Mouse (Mus musculus): ENCODE measurements at regions not wholly inside any gene's neighbourhood (a gene's known extent, or its start where the extent isn't known, plus 50 kb on each side); places are given as distances from the start of the nearest gene placed in this dataset.

DNA sequence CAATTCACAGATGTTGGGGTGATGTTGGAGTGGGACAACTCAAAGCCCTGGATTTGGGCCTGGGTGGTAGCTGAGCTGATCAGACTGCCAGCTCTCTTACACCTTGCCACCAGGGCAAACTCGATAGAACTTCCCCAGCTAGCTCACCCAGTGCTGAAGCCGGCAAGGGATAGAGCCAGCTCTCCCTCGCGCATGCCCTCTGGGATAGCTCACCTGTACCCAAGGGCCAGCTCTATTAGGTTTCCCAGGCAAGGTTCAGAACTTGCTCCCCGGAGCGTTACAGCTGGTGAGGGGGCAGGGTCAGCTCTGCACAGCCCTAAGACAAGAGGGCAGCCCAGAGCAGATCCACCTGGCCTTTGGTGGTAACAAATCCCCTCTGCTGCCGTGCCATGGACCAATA lies 54.1 kb upstream of the 1700012A03Rik start:
- no peak for ATAC-seq (ENCODE audit: extremely low read depth, insufficient number of reproducible peaks, low FRiP score, poor library complexity, severe bottlenecking)

DNA sequence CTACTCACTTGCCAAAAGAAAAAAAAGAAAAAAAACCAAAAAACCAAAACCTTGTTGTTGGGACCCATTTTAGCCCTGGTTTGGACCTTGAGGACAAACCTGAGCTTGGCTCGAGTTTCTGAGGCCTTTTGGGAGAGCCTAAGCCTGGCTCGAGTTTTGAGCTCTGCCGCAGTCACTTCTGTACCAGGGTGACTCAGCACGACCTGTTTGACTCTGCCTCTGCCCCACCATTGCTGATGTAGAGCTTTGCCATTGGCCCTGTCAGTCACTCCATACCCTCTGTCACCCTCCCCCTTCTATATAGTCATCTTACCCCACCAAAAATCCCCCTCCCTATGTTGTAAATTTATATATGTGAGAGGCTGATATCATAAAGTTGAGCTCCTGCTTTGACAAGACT lies 54.8 kb upstream of the 1700012A03Rik start:
- ATAC-seq (ENCODE audit: extremely low read depth, insufficient number of reproducible peaks, low FRiP score, poor library complexity, severe bottlenecking): no peak

DNA sequence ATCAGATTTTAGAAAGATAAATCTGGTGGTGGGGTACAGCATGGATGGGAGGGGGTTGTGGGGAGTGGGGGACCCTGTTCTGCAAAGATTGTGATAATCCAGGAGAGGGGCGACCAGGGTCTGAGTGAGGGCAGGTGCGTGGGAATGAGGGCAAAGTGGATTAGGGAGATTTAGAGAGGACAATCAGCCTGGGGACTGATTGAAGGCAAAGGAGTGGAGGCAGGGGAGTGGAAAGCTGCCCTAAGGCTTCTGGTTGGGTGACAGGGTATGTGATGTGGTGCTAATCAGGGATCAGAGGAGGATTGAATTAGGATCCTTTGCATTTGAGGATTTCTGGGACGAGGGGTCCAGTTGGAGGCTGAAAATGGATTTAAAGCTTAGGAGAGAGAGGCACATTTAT lies 64.3 kb upstream of the 1700012A03Rik start:
- no peak for ATAC-seq (ENCODE audit: extremely low read depth, insufficient number of reproducible peaks, low FRiP score, poor library complexity, severe bottlenecking)

DNA sequence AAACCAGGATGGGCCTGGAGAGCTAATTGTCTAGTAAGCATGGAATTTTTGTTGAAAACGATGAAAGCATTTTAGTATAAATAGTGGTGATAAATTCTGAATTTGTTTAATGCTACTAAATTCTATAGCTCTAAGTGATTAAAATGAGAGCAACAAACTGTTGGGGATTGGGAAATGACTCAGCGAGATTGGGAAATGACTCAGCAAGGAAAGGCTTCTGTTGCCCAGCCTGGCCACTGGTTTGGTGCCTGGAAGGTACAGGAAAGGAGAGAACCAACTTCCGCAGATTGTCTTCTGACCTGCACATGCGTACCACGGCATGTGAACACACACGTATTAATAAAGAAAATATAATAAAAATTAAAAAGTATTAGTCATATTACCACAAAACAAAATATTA lies 73.3 kb upstream of the 1700012A03Rik start:
- no peak for ATAC-seq (ENCODE audit: extremely low read depth, insufficient number of reproducible peaks, low FRiP score, poor library complexity, severe bottlenecking)

DNA sequence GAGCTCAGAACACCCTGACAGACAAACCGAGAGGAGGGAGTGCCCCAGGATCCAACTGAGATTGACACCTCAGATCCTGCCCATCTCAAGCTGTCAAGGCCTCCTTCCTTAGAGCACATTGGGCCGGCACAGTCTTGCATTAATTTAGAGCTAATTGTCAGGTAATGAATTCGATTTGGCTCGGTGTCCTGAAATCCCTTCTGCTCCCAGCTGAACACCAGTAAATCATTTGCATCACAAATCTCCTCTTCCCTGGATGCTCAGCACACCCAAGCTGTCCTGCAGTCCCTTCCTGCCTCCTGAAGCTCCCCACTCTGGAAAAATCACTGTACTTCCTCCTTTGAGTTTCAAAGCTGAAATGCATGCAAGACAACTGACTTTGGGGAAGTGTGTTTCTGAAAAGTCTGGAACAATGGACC lies 102.0 kb upstream of the 1700012A03Rik start:
- ATAC-seq (ENCODE audit: extremely low read depth, insufficient number of reproducible peaks, low FRiP score, poor library complexity, severe bottlenecking): no peak

DNA sequence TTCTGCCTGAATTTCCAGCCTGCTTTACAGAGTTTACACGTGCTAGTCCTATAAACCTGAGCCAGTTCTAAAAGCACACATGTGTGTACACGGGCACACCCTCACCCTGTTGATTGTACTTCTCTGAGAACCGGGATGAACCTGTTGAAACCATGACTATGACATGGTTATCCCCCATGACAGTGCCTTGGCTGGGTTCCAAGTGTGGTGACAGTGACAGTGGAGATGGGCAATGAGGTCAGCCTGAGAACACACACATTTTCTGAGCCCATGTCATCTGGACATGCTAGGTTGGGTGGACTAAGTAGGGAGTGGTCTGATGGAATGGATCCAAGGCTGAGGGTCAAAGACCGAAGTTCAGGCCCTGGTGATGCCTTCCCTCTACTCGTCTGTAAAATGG lies 103.5 kb upstream of the 1700012A03Rik start:
- no peak for ATAC-seq (ENCODE audit: extremely low read depth, insufficient number of reproducible peaks, low FRiP score, poor library complexity, severe bottlenecking)

DNA sequence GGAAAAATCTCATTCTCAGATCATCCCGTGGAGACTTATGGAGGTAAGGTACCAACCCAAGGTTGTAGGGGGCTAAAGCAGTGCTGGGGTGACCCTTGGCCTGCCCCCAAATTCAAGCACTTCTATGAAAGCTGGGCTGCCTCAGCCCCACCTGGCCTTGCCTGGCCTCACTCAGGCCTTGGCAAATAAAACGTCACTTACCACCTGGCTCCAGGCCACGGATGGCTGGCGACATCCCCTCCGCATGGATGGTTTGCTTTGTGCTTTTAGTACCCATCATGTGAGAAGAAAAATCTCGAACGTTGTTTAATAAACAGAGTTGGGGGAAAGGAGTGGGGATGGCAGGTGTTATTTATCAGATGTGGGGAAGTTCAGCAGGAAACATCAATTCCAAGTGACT lies 104.7 kb upstream of the 1700012A03Rik start:
- no peak for ATAC-seq (ENCODE audit: extremely low read depth, insufficient number of reproducible peaks, low FRiP score, poor library complexity, severe bottlenecking)

DNA sequence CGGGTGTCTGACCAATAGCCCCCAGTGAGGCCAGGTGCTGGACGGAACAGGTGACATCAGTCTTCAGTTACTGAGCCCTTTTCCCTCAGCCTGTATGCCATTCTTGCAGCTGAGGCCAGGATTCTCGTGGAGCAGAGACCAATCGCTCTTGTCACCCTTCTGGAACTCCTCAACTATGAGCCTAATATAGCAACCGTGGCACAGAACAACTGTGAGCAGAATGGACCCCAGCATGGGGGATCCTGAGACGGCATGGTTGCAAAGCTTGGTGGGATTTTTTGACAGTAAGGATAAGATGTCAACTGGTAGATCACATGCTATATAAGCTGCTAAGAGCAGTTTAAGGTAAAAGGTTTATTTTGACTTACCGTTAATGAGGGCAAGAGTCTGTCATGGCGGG lies 105.5 kb upstream of the 1700012A03Rik start:
- ATAC-seq (ENCODE audit: extremely low read depth, insufficient number of reproducible peaks, low FRiP score, poor library complexity, severe bottlenecking): no peak

DNA sequence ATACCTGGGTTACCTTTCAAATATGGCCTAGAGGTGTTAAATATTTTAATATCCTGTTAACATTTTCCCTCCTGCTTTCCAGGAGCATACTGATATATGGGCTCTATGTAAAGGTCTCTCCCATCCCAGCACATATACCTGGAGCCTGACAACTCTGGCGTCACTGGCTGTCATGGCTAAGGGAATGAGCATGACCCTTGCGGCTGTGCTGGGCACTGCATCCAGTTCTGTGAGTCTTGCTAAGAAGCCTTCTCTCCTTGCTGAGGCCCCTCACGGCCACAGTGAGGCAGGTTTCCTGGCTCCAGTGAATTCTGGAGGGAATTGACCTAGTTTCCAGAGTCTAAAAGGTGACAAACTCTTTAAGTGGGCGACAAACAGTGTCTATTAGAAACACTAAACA lies 107.3 kb upstream of the 1700012A03Rik start:
- ATAC-seq (ENCODE audit: extremely low read depth, insufficient number of reproducible peaks, low FRiP score, poor library complexity, severe bottlenecking): no peak

DNA sequence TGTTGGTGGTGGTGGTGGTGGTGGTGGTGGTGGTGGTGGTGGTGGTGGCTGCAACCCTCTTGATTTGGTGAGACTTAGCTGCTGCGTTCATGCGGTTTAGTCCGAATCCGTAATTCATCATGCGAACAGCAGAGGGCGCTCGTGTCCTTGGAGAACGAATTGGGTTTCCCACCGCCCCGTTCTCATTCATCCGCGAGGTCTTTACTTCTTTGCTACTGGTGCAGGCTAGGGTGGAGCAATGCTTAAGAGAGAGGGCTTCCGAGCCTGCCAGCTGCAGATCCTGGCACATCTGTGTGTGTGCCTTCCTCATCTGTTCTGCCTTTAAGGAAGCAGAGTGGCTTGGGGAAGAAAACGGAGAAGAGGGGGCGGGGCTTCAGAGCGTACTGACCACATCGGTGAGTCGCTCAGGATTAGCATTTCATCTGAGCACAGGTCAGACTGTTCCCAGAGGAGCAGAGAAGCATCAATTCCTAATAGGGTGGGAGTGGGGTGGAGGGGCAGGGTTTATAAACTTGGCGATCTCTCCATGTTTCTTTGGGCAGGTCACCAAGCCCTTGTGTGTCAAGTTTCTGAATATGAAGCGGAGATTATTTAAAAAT lies 111.7 kb upstream of the 1700012A03Rik start:
- ATAC-seq (ENCODE audit: extremely low read depth, insufficient number of reproducible peaks, low FRiP score, poor library complexity, severe bottlenecking): no peak

DNA sequence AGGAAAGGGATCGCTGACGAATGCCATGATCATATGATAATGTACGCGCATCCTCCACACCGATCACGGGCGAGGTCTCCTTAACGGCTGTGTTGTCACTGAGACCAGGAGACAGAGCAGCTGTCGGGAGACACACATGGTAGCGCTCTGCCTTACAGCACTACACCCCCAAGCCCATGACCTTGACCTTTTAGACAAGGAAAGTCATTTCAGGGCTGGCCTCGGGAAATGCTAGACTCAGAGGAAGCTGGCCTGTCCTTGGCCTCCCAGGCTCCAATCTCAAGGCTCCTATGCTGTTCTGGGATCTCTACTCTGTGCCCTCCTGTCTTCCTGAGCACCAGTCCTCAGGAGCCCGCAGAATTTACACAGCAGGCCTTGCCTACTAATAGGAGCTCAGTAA lies 112.9 kb upstream of the 1700012A03Rik start:
- no peak for ATAC-seq (ENCODE audit: extremely low read depth, insufficient number of reproducible peaks, low FRiP score, poor library complexity, severe bottlenecking)

DNA sequence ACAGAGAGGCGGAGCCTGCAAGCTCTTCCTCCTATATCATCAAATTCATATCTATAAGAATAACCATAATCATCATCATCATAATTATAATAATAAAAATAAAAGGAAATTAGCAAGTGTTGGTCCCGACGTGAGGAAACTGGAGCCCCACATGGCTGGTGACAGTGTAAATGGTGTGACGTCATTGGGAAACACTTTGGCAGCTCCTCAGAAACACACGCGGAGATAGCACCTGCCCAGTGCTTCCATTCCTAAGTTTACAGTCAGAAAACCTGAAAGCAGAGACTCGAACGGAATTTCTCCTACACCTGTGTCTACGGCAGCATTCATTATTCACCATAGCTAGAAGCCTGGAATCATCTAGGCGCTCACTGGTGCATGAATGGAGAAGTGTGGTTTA lies 115.2 kb upstream of the 1700012A03Rik start:
- ATAC-seq (ENCODE audit: extremely low read depth, insufficient number of reproducible peaks, low FRiP score, poor library complexity, severe bottlenecking): no peak

DNA sequence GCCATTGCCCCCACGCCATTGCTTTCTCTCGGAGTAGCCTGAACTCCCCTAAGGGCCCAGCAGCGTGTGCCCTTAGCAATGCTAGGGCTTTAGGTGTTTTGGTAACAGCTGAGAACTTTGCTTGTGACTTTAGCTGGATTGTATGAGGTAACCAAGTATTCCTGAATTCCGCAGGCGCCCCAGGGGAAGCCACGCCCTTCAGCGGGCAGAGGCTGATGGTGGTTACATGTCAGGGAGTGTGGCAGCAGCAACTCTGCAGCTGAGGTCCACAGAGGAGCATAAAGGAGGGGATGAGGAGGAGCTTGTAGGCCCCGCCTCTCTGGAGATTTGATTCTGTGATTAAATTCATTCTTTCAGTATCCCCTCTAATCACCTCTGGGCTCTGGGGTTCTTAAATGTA lies 116.1 kb upstream of the 1700012A03Rik start:
- no peak for ATAC-seq (ENCODE audit: extremely low read depth, insufficient number of reproducible peaks, low FRiP score, poor library complexity, severe bottlenecking)

DNA sequence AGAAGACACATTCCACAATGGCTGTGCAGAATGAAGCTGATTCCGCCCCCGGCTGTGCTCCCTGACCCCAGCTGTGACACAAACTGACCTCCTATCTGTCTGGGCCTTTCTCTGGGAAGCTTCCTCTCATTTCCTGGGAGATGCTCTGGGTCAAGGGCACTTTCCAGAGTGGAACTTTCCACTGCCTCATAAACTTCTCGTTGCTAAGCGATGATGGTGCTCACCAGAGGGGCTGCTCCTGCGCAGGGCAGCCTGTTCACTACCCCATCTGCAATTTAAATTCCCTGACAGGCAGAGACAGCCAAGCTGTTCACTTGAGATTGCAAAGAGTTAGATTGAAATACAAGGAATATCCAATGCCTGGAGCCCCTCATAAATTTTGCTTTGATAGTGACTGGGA lies 116.7 kb upstream of the 1700012A03Rik start:
- no peak for ATAC-seq (ENCODE audit: extremely low read depth, insufficient number of reproducible peaks, low FRiP score, poor library complexity, severe bottlenecking)

DNA sequence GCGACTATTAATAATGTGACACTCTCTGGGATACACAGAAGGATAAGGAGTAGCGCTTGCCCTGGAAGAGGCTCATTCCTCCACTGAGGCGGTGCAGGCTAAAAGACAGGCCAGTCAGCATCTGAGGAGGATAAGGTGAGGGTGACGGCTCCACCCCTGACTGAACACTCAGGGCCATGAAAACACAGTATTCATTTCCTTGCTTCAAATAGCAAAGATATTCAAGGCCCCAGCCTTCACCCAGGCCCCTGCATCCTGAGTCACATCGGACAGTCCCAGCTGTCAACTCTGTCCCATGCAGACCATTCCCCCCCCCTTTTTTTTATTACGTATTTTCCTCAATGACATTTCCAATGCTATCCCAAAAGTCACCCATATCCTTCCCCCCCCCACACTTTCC lies 118.9 kb upstream of the 1700012A03Rik start:
- ATAC-seq (ENCODE audit: extremely low read depth, insufficient number of reproducible peaks, low FRiP score, poor library complexity, severe bottlenecking): no peak

DNA sequence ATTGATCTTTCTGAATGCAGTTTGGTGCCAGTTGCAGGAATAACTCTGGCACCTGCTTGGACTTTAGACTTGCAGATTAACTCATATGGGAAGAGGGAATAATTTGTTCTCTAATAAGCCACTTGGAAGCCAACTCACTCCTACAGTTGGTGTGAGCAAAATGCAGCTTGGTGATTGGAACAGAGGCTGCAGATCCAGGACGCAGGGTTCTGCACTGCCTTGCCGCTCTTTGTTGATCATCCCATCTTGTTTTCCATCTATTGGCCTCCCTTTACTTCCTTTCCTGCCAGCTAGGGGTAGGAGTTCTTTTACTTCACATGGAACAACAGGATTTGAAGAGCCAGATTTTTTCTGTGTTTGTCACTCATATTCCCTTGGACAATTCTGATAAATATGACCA lies 120.9 kb upstream of the 1700012A03Rik start:
- ATAC-seq (ENCODE audit: extremely low read depth, insufficient number of reproducible peaks, low FRiP score, poor library complexity, severe bottlenecking): no peak

DNA sequence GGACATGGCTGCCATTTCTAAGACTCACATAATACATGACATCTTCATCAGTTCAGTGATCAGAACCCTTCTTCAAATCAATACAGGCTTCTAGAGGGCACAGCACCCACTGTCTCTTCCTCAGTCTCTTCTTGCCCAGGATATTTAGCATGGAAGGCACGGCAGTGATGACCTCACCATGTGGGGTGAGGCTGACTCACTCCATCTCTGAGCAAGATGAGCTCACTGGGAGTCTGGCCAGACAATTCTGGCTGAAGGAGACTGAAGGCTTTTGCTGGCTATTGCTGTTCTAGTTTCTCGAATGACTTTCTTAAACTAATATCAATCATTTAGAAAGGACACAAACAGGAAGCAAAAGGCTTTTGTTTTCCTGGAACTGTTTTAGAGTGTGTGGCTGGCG lies 122.9 kb upstream of the 1700012A03Rik start:
- ATAC-seq (ENCODE audit: extremely low read depth, insufficient number of reproducible peaks, low FRiP score, poor library complexity, severe bottlenecking): no peak

DNA sequence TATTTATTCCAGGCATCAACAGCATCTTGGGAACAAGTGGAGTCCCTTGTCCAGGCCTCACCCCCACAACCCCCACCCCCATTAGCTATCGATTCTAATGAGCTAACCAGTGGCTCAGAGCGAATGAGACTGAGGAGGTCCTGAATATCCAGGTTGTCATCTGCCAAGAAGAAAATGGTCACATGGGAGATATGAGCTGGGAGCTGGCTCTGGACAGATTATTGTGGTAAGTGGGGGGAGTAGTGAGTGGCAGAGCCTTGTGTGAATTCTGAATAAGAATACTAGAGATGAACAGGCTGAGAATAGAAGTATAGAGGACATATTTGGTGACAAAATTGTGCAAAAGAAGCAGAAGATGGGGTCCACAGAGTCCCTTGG lies 125.4 kb upstream of the 1700012A03Rik start:
- ATAC-seq (ENCODE audit: extremely low read depth, insufficient number of reproducible peaks, low FRiP score, poor library complexity, severe bottlenecking): no peak

DNA sequence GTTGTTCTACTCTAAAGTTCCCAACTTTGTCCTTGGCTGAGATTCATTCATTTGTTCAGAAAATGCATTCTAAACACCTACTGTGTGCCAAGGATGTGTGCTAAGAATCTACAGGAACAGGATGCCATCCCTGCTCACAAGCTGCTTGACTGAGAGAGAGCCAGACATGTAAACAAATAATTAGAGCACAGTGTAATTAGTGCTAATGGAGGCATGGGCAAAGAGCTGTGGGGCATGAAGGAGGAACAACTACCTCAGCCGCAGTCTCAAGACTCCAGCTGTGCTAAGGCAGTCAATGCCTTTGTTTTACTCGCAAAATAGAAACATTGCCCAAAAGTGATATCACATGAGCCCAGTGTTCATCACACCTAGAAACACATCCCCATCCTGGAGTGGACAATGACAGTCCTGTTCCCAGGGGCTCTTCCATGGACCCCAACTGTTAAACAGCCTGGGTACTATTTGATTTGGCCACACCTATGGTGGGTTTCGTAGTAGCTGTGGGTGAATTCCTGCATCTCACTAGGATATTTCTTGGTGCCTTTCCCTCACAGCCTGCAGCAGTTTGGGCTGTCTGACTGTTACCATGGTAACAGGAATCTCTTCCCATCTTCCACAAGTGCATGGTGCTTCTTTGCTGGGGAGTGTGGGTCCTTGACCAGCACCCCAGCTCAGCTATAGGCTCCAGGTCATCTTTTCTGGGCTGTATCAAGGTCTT lies 125.9 kb upstream of the 1700012A03Rik start:
- ATAC-seq (ENCODE audit: extremely low read depth, insufficient number of reproducible peaks, low FRiP score, poor library complexity, severe bottlenecking): no peak

DNA sequence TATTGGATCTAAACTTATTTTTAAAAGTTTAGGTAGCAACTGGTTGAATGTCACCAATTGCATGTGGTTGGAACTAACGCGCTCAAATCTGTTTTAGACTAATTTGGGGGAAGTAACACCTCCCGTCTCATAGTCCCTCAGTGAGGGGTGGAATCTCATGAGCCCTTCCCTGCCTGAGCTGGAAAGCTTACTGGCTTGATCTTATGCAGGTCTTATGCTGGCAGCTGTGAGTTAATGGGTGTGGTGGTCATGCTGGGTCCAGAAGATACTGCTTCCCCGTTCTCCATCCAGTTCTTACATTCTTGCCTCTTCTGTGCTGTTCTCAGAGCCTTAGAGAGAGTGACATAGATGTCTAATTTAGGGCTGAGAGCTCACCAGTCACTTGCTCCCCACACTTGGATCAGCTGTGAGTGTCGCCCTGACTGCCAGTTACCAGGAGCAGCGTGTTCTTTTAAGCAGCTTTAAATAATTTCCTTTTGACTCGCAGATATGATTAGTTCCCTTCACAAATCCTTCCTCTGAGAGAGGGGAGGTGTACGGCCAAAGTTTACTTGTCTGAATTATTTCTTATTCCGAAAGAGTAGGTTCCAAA lies 128.4 kb upstream of the 1700012A03Rik start:
- no peak for ATAC-seq (ENCODE audit: extremely low read depth, insufficient number of reproducible peaks, low FRiP score, poor library complexity, severe bottlenecking)

Data from neutrophil, adult 5-6 weeks (primary cell).